Mouse (Mus musculus): Measurements from ENCODE around the gene Als2cr12. TPM values are rescaled to one million over a fixed set of nuclear protein-coding genes. Genes with fewer than 3 reads are reported as not detected.
A peak's percentile ranks its signal among the peaks of the same experiment; 100 is the strongest.
"Not testable (repeated sequence)": the region's sequence is repeated elsewhere in the genome, so short reads cannot be mapped to it uniquely, and the experiment has no call there.

The Als2cr12 gene
- polyA plus RNA-seq (2015; fragmentation: Nextera tagmentation; extraction: Ambion mirVana): not detected in 2 replicates

GRCm38 (mm10) chr1:58695810-58696209 lies at the start of gene Als2cr12:
Als2cr12 (minus strand) TSS chr1:58695989.
- H3K9me3 ChIP-seq (ENCODE audit: low read length); H3K4me1 ChIP-seq (ENCODE audit: insufficient read depth, low read length); ATAC-seq (ENCODE audit: low FRiP score, low TSS enrichment); H3K27ac ChIP-seq (ENCODE audit: low read length); H3K4me3 ChIP-seq (ENCODE audit: low read length); H3K27me3 ChIP-seq (ENCODE audit: insufficient read depth, low read length); H3K9ac ChIP-seq (replicated peaks; ENCODE audit: low read length); H3K4me2 ChIP-seq (replicated peaks; ENCODE audit: low read depth, low read length); H3K36me3 ChIP-seq (ENCODE audit: insufficient read depth, low read length): not testable (repeated sequence)
- 84% methylated on average over 4 of the region's 4 CpGs for WGBS

GRCm38 (mm10) chr1:58744645-58745044 lies 48.9 kb upstream of the Als2cr12 start:
- Histone ChIP-seq H3K9me3 (ENCODE audit: low read length) (no peaks in the 10 kb centered on the region), H3K27ac (ENCODE audit: low read length) (no peak overlapping the region), H3K36me3 (ENCODE audit: insufficient read depth, low read length) (peaks cover 84% of the 10 kb centered on the region), H3K4me2 (replicated peaks; ENCODE audit: low read depth, low read length) (no peak overlapping the region), H3K4me3 (ENCODE audit: low read length) (no peak overlapping the region), H3K4me1 (ENCODE audit: insufficient read depth, low read length) (no peaks in the 10 kb centered on the region), H3K9ac (replicated peaks; ENCODE audit: low read length) (no peak overlapping the region), H3K27me3 (ENCODE audit: insufficient read depth, low read length) (no peaks in the 10 kb centered on the region)
- WGBS: 59% methylated on average over 7 of the region's 7 CpGs
- ATAC-seq (ENCODE audit: low FRiP score, low TSS enrichment): no peak

- no peak overlapping the region for H3K4me3 ChIP-seq (ENCODE audit: low read length)
- no peaks in the 10 kb centered on the region for H3K4me1 ChIP-seq (ENCODE audit: insufficient read depth, low read length)
- no peak overlapping the region for H3K4me2 ChIP-seq (replicated peaks; ENCODE audit: low read depth, low read length)
- WGBS: 90% methylated on average over 6 of the region's 6 CpGs
- no peak overlapping the region for H3K27ac ChIP-seq (ENCODE audit: low read length)
- H3K9me3 ChIP-seq (ENCODE audit: low read length): no peaks in the 10 kb centered on the region
- H3K27me3 ChIP-seq (ENCODE audit: insufficient read depth, low read length): no peaks in the 10 kb centered on the region
- H3K9ac ChIP-seq (replicated peaks; ENCODE audit: low read length): no peak overlapping the region
- ATAC-seq (ENCODE audit: low FRiP score, low TSS enrichment): no peak
- H3K36me3 ChIP-seq (ENCODE audit: insufficient read depth, low read length): peaks cover 80% of the 10 kb centered on the region
Measured at GRCm38 (mm10) chr1:58743252-58743651, 47.5 kb upstream of the Als2cr12 start.

GRCm38 (mm10) chr1:58742571-58743021 lies 46.8 kb upstream of the Als2cr12 start:
- H3K27ac ChIP-seq (ENCODE audit: low read length): no peak overlapping the region
- H3K36me3 ChIP-seq (ENCODE audit: insufficient read depth, low read length): peaks cover 78% of the 10 kb centered on the region
- ATAC-seq (ENCODE audit: low FRiP score, low TSS enrichment): no peak
- 75% methylated on average over 5 of the region's 5 CpGs for WGBS
- H3K4me1 ChIP-seq (ENCODE audit: insufficient read depth, low read length): no peaks in the 10 kb centered on the region
- no peak overlapping the region for H3K4me3 ChIP-seq (ENCODE audit: low read length)
- no peak overlapping the region for H3K9ac ChIP-seq (replicated peaks; ENCODE audit: low read length)
- no peaks in the 10 kb centered on the region for H3K27me3 ChIP-seq (ENCODE audit: insufficient read depth, low read length)
- H3K9me3 ChIP-seq (ENCODE audit: low read length): no peaks in the 10 kb centered on the region
- no peak overlapping the region for H3K4me2 ChIP-seq (replicated peaks; ENCODE audit: low read depth, low read length)

- H3K9ac ChIP-seq (replicated peaks; ENCODE audit: low read length): no peak overlapping the region
- no peaks in the 10 kb centered on the region for H3K4me1 ChIP-seq (ENCODE audit: insufficient read depth, low read length)
- no peak overlapping the region for H3K4me3 ChIP-seq (ENCODE audit: low read length)
- whole genome bisulfite sequencing: 88% methylated on average over 7 of the region's 7 CpGs
- H3K27ac ChIP-seq (ENCODE audit: low read length): no peak overlapping the region
- peaks cover 77% of the 10 kb centered on the region for H3K36me3 ChIP-seq (ENCODE audit: insufficient read depth, low read length)
- no peak for ATAC-seq (ENCODE audit: low FRiP score, low TSS enrichment)
- H3K9me3 ChIP-seq (ENCODE audit: low read length): no peaks in the 10 kb centered on the region
- no peak overlapping the region for H3K4me2 ChIP-seq (replicated peaks; ENCODE audit: low read depth, low read length)
- H3K27me3 ChIP-seq (ENCODE audit: insufficient read depth, low read length): no peaks in the 10 kb centered on the region
Measured at GRCm38 (mm10) chr1:58739529-58739928, 43.7 kb upstream of the Als2cr12 start.

- Histone ChIP-seq H3K9me3 (ENCODE audit: low read length) (no peaks in the 10 kb centered on the region), H3K36me3 (ENCODE audit: insufficient read depth, low read length) (peaks cover 67% of the 10 kb centered on the region), H3K4me2 (replicated peaks; ENCODE audit: low read depth, low read length) (no peak overlapping the region), H3K4me1 (ENCODE audit: insufficient read depth, low read length) (no peaks in the 10 kb centered on the region), H3K9ac (replicated peaks; ENCODE audit: low read length) (no peak overlapping the region), H3K27ac (ENCODE audit: low read length) (no peak overlapping the region), H3K27me3 (ENCODE audit: insufficient read depth, low read length) (no peaks in the 10 kb centered on the region), H3K4me3 (ENCODE audit: low read length) (no peak overlapping the region)
- 92% methylated on average over 22 of the region's 22 CpGs for WGBS
- ATAC-seq (ENCODE audit: low FRiP score, low TSS enrichment): no peak
Measured at GRCm38 (mm10) chr1:58736968-58737367, 41.2 kb upstream of the Als2cr12 start.

GRCm38 (mm10) chr1:58735962-58736361 lies 40.2 kb upstream of the Als2cr12 start:
- no peak overlapping the region for H3K4me2 ChIP-seq (replicated peaks; ENCODE audit: low read depth, low read length)
- no peak overlapping the region for H3K9ac ChIP-seq (replicated peaks; ENCODE audit: low read length)
- WGBS: 82% methylated on average over 7 of the region's 7 CpGs
- H3K4me3 ChIP-seq (ENCODE audit: low read length): no peak overlapping the region
- H3K27ac ChIP-seq (ENCODE audit: low read length): no peak overlapping the region
- no peaks in the 10 kb centered on the region for H3K4me1 ChIP-seq (ENCODE audit: insufficient read depth, low read length)
- H3K9me3 ChIP-seq (ENCODE audit: low read length): no peaks in the 10 kb centered on the region
- H3K36me3 ChIP-seq (ENCODE audit: insufficient read depth, low read length): peaks cover 64% of the 10 kb centered on the region
- no peak for ATAC-seq (ENCODE audit: low FRiP score, low TSS enrichment)
- H3K27me3 ChIP-seq (ENCODE audit: insufficient read depth, low read length): no peaks in the 10 kb centered on the region

GRCm38 (mm10) chr1:58734043-58734920 lies 38.5 kb upstream of the Als2cr12 start:
- Histone ChIP-seq H3K27ac (ENCODE audit: low read length) (peak overlapping the region; percentile 48), H3K9ac (replicated peaks; ENCODE audit: low read length) (no peak overlapping the region), H3K9me3 (ENCODE audit: low read length) (no peaks in the 10 kb centered on the region), H3K36me3 (ENCODE audit: insufficient read depth, low read length) (peaks cover 64% of the 10 kb centered on the region), H3K4me1 (ENCODE audit: insufficient read depth, low read length) (no peaks in the 10 kb centered on the region), H3K4me2 (replicated peaks; ENCODE audit: low read depth, low read length) (no peak overlapping the region), H3K27me3 (ENCODE audit: insufficient read depth, low read length) (no peaks in the 10 kb centered on the region), H3K4me3 (ENCODE audit: low read length) (no peak overlapping the region)
- WGBS: 93% methylated on average over 11 of the region's 11 CpGs
- ATAC-seq (ENCODE audit: low FRiP score, low TSS enrichment): no peak

GRCm38 (mm10) chr1:58733636-58734035 lies 37.8 kb upstream of the Als2cr12 start:
- H3K36me3 ChIP-seq (ENCODE audit: insufficient read depth, low read length): peaks cover 69% of the 10 kb centered on the region
- ATAC-seq (ENCODE audit: low FRiP score, low TSS enrichment): peak; percentile 90
- 82% methylated on average over 2 of the region's 2 CpGs for WGBS

GRCm38 (mm10) chr1:58728590-58728868 lies 32.7 kb upstream of the Als2cr12 start:
- H3K27me3 ChIP-seq (ENCODE audit: insufficient read depth, low read length): no peaks in the 10 kb centered on the region
- H3K9me3 ChIP-seq (ENCODE audit: low read length): no peaks in the 10 kb centered on the region
- peaks cover 7% of the 10 kb centered on the region for H3K4me1 ChIP-seq (ENCODE audit: insufficient read depth, low read length)
- no peak overlapping the region for H3K4me3 ChIP-seq (ENCODE audit: low read length)
- H3K36me3 ChIP-seq (ENCODE audit: insufficient read depth, low read length): peaks cover 52% of the 10 kb centered on the region
- H3K9ac ChIP-seq (replicated peaks; ENCODE audit: low read length): no peak overlapping the region
- no peak overlapping the region for H3K4me2 ChIP-seq (replicated peaks; ENCODE audit: low read depth, low read length)
- 94% methylated on average over 3 of the region's 3 CpGs for WGBS
- ATAC-seq (ENCODE audit: low FRiP score, low TSS enrichment): no peak
- no peak overlapping the region for H3K27ac ChIP-seq (ENCODE audit: low read length)

More at GRCm38 (mm10) chr1:58733636-58734035, 37.8 kb upstream of the Als2cr12 start:
- Histone ChIP-seq H3K4me2 (replicated peaks; ENCODE audit: low read depth, low read length) (no peak overlapping the region), H3K4me3 (ENCODE audit: low read length) (no peak overlapping the region), H3K27ac (ENCODE audit: low read length) (peak overlapping the region; percentile 48), H3K9ac (replicated peaks; ENCODE audit: low read length) (no peak overlapping the region), H3K9me3 (ENCODE audit: low read length) (no peaks in the 10 kb centered on the region), H3K4me1 (ENCODE audit: insufficient read depth, low read length) (no peaks in the 10 kb centered on the region), H3K27me3 (ENCODE audit: insufficient read depth, low read length) (no peaks in the 10 kb centered on the region)

Data from kidney, embryonic 16.5 days (tissue).